Mouse (Mus musculus) E14TG2a.4 (cell line): ENCODE results near the gene Stpg3.

ENCODE experiments used
- CTCF ChIP-seq: conservative IDR thresholded peaks from 2 replicates; pipeline ENCODE4 v1.5.1; 2014; ENCODE audit warnings: low read length
- NANOG ChIP-seq: IDR thresholded peaks from 2 replicates; pipeline ENCODE4 v1.6.1; 2014; ENCODE audit warnings: borderline replicate concordance, low read length, mixed read lengths
- POU5F1 ChIP-seq: IDR thresholded peaks from 2 replicates; pipeline ENCODE4 v1.6.1; 2014; ENCODE audit warnings: low read length, borderline replicate concordance

- no peak for TF ChIP-seq CTCF
- no peak for TF ChIP-seq NANOG
- no peak for TF ChIP-seq POU5F1
These were observed 3.2 kb upstream of the Stpg3 start for GRCm38 (mm10) chr2:25217666-25218065.
